Mouse (Mus musculus): ENCODE data around the gene Gm5767.

DNA sequence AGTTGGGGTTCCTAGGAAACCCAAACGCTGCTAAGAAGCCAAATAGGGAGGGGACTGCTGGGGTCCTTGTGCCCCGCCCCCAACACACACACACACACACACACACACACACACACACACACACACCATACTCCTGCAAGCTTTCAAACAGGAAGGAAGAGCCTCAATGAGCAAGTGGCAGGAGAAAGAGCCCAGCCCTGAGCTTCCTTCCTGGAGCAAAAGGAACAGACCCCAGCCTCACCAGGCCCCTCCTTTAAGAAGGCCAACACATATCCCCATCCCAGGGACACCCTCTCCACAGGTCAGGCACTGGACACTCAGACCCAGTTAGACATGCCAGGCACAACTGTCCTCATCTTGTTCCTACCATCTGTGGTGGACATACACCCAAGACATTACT, 17.5 kb upstream of the Gm5767 start:
- no peak for TF ChIP-seq CTCF (IDR thresholded peaks at IDR 0.05; ENCODE audit: extremely low read depth, insufficient read depth, insufficient read length, insufficient replicate concordance)
- TF ChIP-seq POLR2A (IDR thresholded peaks at IDR 0.05; ENCODE audit: low read depth, low read length), result no peak

All from spleen, adult 2 months (tissue).